Mouse (Mus musculus): ENCODE measurements around the gene Gpx3.

DNA sequence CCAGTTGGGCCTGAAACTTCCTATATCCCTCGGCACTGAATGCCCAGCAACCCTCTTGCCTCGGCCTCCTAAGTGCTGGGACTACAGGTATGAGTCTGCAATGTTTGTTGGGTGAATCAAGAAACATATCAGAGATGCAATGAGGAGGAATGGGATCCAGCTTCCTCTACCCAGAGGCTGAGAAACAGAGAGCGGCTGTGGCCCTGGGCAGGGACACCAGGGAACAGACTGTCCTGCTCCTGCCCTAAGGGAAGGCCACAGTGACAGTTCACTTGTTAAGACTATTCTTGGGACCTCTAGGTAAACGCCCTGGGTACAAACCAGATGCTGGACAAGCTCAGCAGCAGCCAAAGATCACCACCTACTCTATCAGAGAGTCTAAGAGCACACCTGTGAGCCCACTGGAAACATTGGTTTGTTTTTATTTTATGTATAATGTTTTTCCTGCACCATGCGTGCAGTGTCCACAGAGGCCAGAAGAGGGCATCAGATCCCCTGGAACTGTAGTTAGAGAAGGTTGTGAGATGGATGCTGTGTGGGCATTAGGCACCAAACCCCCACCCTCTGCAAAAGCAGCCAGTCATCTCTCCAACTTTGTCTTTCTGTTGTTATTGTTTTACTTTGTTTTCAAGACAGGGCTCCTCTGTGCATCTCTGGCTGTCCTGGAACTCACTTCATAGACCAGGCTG lies 29.3 kb downstream of the Gpx3 start:
- TF ChIP-seq CTCF (IDR thresholded peaks at IDR 0.05; ENCODE audit: control insufficient read depth, insufficient read depth, insufficient read length) = peak; percentile 9
- TF ChIP-seq MYOG (IDR thresholded peaks at IDR 0.05; ENCODE audit: control insufficient read depth, extremely low read depth, insufficient read length) = no peak
- TF ChIP-seq CEBPB (IDR thresholded peaks at IDR 0.05; ENCODE audit: low read depth) = no peak
- no peak for TF ChIP-seq USF1 (IDR thresholded peaks at IDR 0.05; ENCODE audit: low read depth)
- no peak for TF ChIP-seq FOSL1 (IDR thresholded peaks at IDR 0.05; ENCODE audit: insufficient read depth, low read length, poor library complexity, severe bottlenecking)
- no peak for TF ChIP-seq MAX (IDR thresholded peaks at IDR 0.05)

Data from C2C12 (cell line).